Mouse (Mus musculus): ENCODE results near the gene Tbpl1.

Gene Tbpl1

DNA sequence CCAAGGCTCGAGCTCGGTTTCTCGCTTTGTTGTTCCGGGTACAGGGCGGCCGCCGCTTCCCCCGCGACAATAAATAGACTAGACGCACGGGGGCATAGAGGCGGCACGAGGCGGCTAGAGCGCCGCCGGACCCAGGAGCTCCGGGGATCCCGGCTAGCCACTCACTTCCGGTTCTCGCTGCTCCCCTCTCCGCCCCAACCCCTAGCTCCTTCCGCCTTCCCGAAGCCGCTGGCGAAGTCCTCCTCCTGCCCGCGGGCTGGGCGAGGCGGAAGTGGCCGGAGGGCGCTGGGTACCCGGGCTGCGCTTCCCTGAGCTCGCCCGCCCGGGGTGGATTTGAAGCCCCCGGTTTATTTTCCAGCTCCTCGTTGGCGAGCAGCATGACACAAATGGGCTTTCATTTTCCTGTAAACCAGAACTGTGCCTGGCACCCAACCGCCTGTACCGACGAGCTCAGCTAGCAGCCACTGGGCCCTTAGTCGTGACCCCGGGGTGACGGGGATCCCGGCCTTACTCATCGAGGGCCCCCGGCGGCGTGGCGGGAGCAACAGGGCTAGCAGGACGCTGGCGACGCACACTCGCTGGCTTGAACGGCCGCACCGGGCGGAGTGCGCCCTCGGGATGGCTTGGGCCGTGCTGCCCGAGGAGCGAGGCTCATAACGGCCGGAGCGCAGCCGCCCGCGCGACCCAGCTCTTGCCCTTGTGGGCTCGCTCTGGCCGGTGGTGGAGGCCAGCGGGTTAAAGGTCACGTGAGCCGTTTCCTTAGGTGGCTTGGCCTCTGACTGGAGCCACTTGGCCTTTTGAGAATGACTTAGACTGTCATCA lies at the start of gene Tbpl1:
TSS of gene Tbpl1 (minus strand) at position 667 of the 822 bp plus-strand sequence.
- DNase-seq (ENCODE audit: low read depth, low spot score) = peak; percentile 95

DNA sequence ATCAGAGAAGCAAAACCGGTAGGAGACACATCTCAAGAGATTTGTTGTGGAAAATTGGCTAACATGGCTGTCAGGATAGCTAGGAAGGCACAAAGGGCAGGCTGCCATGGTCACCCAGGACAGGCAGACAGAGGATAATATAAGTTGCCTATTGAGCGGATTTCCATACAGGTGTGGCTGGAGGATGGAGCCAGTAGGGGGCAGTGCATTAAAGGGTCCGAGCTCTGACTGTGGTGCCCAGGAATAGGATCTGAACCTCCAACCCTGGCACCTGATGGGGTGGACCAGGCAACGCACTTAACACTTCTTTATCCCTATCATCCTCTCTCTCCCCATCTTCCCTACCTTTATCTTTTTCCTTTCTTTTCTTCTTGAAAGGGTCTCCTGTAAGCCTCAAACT lies 49.7 kb upstream of the Tbpl1 start:
- no peak for DNase-seq (ENCODE audit: low read depth, low spot score)

DNA sequence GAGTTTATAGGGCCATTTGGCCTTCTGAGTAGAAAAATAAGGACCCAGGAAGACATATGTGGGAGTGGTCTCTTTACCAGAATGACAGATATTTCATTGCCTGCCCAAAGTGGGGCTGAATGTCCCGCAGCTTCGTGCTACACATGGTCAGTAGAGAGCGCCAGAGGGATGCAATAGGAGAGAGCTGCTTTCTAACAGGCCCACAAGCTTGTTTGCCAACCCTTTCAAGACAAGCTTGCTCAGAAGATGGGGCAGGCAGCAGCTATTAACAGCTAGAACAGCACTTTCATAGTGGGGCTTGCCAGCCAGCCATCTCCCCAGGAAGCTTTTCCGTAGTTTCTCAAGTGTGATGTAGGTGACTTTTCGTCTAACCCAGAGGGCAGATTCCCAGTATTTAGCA lies 46.2 kb upstream of the Tbpl1 start:
- DNase-seq (ENCODE audit: low read depth, low spot score) = peak; percentile 4

DNA sequence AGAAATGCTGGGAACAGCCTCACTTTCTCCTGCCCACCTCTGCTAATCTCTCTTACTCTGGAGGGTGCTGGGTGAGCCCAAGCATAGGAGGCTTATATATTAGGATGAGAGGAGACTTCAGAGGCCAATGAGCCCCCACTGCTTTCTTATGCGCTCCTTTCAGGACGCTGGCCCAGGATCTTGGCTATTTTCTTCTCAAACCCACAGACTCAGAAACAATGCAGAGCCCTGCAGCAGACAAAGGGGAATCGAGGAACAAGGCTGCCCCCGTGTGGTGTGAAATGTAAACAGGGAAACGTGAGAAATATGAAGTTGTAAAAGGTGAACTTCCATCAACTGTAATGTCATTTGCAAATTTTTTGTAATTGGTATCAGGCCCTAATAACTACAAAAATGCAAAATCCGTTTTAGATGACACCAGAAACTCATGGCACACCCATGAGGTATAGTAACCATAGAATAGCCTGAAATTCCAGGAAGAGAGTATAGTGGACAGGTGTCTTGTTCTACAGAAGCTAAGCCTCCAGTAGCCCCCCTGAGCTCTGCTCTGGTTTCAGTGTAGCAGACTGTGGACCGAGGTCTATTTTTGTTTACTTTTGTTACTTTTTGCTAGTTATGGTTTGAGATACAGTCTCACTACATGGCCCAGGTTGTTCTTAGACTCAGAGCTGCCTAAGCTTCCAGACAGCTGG lies 44.4 kb upstream of the Tbpl1 start:
- DNase-seq (ENCODE audit: low read depth, low spot score) = no peak

DNA sequence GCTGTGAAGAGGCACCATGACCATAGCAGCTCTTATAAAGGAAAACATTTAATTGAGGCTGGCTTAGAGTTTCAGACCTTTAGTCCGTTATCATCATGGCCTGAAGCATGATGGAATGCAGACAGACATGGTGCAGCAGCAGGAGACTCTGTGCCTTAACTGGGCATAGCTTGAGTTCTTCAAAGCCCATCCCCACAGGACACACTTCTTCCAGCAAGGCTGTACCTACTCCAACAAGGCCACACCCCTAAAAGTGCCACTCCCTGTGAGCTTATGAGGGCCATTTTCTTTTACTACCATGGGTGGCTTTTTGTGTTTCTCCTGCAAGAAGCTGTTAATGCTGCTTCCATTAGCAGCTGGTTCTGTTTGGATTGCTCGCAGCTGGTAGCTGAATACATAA lies 43.7 kb upstream of the Tbpl1 start:
- no peak for DNase-seq (ENCODE audit: low read depth, low spot score)

DNA sequence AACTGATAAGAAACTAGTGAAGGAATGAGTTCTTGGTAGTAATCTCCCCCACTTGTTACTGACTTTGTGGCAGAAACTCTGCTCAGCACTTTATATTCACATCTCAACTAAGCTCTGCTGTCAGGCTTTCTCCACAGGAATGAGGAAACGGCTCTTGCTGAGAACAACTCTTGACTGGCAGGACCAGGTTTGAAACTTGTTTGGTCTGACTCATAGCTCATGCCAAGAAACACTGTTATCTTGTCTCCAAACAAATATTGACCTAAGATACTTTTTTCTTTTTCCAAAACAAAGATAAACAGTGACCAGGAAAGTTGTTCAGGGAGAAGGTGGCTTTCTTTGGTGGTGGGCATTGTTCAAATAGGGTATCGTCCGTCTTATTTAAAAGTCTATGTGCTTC lies 42.9 kb upstream of the Tbpl1 start:
- DNase-seq (ENCODE audit: low read depth, low spot score) = no peak

DNA sequence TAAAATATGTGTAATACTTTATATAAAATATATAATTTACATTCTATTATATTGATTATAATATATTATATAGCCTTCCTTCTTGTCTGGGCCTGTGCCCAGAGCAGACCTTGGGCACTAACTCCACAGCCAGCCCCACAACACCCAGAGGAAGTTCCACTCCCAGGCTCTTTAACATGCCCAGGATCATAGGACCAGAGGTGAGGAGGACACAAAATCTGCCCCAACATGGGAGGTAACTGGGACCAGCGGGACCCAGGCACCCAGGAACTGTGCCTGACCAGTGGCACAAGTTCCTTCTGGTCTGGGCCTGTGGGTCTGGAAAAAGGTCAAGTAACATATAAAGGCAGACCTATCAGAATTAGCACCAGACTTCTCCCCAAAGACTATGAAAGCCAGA lies 22.5 kb upstream of the Tbpl1 start:
- DNase-seq (ENCODE audit: low read depth, low spot score) = no peak

DNA sequence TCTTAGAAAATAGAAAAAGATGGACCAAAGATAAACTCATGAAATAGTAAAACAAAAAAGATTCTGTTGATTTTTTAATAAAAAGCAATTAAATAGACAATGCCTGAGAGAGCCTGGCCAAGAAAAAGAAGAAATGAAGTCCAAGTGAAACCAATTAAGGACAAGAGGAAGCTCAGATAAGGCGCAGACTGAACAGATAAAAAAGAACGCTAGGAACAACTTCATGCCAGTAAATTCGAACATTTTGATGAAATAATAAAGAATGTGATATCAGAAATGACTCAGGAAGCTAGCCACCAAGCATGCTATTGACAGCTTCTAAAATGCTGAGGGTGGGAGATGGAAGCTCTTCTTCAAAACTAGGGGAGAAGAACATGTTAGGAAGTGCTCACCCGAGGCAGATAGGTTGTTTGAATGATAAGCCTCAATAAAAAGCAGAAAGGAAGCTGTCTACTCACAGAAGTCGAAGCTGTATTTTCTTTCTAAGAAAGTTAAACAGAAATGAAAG lies 19.5 kb upstream of the Tbpl1 start:
- no peak for DNase-seq (ENCODE audit: low read depth, low spot score)

DNA sequence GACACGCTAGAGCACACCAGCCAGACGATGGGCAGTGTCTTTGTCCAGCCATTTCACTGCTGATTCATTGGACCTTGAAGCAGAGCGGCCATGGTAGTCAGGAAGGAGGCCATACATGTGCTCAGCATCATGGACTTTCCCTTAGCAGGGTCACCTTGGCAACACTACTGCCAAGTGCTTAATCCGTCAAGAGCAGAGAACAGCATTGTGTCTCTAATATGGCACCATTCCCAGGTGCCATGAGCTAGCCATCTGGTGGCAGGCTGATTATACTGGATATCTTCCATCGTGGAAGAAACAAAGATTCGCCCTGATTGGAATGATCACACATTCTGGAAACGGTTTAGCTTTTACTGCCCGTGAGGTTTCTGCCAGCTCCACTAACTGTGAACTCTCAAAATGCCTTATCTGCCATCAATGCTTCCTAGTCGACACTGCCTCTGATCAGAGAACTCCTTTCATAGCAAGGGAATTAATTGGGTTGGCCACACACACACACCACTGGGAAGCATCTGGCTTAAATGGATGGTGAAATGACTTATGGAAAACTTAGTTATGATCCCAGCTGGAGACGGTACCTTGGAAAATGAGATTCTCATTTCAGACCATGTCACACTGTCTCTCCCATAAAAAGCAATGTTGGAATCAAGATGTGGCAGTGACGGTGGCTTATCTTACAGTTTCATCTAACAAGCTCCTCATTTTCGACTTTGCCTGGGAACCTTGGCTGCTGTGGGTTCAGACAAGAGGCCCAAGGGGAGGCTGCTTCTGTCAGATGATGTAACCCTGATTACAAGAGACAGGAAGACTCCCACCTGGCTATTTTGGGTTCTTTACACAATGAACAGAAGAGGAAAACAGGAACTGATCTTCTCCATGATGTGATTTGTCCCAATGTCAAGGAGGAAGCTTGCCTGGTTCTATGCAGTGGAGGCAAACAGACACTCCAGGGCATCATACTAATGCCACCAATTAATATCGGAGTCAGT lies 14.9 kb upstream of the Tbpl1 start:
- no peak for DNase-seq (ENCODE audit: low read depth, low spot score)

DNA sequence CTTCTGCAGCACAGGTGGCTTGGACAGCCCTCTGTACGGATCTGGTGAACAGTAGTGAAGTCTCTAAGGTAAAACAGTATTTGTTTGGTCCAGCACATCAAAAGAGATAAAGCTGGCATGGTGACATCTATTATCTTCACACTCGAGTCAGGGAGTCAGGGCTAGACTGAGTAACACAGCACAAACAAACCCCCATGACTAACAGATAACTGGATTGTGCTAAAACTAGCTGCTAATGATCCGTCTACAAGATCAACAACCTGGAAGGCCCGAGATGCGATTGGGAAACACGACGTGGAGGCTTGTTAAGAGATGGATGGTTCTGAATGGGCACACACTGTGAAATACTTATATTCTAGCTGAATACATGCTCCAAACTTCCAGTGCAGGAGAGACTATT lies 14.2 kb upstream of the Tbpl1 start:
- DNase-seq (ENCODE audit: low read depth, low spot score) = no peak

DNA sequence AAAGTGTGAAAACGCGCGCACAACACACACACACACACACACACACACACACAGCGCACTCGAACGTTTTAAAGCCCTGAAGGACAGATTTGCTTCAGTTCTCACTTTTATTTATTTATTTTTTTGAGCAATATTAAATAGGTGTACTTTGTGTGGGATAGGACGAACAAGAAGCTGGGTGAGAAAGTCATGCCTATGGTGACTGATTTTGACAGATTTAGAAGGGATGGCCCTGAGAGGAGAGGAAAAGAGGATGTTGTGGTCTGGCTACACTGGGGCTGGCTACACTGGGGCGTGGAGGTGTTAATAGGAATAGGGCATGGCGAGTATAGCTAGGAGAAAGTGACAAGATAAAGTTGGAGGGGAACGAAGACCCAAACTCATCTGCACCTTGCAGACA lies 443 bp upstream of the Tbpl1 start:
- DNase-seq (ENCODE audit: low read depth, low spot score) = no peak

DNA sequence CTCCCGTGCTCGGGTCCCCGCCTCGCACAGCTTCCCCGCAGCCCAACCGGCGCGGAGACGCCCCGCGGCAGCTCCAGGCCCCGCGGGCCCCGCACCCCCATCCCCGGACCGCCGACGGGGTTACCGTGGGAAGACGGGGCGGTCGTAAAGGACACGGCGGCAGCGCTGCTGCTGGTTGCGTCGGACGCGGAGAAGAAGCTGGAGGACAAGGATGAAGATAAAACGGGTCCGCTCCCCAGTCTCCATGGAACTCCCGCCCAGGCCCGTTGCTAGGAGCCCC lies 806 bp downstream of the Tbpl1 start:
- DNase-seq (ENCODE audit: low read depth, low spot score) = no peak

DNA sequence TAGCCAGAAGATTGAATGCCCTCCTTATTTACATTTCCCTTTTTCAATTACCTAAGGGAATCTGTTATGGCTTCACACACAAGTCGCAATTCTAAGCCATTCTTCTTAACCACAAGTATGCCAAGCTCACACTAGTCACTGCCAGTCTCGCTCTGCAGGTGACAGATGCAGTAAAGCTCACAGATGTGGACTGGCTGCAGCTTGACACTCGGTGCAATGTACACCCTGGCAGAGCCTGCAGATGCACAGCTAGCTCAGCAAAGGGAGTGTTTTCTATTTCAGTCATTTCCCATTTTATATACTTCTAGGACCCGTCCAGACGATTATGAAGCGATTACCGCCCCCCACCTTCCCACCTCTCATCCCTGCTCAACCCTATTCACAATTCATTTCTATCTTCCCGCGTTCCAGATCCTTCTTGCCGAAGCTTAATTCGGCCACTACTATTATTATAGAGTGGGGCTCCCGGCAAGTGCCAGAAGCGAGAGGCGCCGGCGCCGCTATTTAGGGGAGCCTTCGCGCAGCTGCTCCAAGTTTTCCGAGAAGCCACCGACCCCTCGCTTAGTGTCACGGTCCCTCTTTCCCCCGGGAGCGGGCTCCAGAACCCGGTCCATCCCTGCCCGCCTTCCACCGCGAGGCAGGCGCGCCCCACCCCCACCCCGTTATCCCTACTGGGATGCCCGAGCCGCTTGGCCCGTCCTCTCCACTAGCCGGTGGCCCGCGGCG lies 1.3 kb downstream of the Tbpl1 start:
- no peak for DNase-seq (ENCODE audit: low read depth, low spot score)

DNA sequence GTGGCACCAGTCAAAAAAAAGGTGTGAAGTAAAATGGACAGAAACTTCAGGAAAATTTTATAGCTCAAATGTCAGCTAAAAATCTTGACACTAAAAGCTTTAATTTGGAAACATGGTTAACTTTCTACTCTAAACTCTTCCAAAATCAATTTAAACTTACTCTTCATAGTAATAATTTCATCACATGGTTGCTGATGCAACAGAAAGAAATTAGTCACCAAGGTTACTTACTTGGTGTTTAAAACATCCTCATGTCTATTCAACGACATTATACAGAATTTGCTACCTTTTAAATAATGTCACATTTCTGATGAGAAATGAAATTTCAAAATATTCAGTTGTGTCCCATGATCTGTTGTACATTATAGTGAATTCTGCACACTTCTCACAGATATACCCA lies 3.5 kb downstream of the Tbpl1 start:
- DNase-seq (ENCODE audit: low read depth, low spot score) = no peak

DNA sequence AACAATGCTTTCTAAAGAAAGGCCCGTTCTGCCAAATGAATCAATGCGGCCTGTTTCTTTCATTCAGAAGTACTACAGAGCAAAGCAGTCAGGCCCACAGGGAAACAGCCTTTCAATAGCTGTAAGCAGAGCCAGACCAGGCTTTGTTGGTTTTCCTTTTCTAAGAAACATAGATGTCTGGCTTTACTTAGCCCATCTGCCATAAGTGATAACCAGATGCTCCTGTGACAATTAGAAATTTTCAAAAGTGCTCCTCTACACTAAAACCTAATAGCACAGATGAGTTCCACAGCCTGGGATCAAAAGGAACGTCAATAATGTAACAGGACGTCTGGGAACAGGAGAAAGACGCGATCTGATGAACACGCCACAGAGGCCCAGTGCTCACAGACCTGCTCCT lies 5.4 kb downstream of the Tbpl1 start:
- DNase-seq (ENCODE audit: low read depth, low spot score) = no peak

DNA sequence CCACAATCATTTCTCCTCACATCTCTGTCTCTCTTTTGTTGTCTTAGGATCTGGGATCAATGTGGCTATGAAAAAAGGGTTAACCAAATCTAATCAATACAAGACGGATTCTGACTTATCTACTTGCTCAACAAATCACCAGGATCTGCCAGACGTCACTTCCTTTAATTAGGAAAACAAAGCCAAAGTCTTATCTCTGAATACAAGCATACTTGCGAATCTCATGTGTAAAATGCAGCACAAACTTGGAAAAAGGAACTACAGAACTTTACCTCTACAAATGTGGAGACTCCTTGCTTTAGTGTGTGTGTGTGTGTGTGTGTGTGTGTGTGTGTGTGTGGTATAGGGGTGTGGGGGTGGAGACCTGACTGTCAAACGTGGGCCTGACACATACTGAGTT lies 6.6 kb downstream of the Tbpl1 start:
- DNase-seq (ENCODE audit: low read depth, low spot score) = no peak

DNA sequence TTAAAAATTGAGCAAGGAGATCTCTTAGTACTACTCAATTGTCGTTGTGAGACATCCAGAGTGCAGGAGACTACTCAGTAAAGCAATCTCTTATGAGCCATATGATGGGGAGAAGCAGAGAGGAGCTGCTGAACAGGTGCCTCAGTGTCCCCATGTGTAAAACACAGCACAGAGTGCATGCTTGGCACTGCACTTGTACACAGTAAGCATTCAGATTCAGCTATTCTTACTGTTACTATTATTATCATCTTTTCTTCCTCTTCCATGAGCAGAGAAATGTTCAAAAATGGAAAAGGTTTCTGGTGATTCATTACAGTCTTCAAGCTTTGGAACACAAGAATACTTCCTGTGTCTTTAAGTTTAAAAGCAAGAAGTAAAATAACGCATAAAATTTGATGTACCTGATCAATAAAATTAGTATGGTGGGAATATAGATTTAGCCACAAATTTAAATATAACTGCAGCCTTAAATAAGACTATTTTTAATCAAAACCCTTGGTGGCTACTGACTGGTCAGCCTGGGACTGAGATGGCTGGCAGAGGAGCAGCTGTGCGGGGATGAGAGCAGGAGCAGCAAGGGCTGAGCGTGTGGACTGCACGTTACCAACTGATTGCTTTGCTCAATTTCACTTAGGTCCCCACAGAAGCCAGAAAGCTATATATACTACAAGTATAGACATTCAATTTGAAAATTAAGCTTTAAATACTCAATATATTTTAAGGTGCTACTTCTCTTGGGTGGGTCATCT lies 10.8 kb downstream of the Tbpl1 start:
- DNase-seq (ENCODE audit: low read depth, low spot score) = no peak

DNA sequence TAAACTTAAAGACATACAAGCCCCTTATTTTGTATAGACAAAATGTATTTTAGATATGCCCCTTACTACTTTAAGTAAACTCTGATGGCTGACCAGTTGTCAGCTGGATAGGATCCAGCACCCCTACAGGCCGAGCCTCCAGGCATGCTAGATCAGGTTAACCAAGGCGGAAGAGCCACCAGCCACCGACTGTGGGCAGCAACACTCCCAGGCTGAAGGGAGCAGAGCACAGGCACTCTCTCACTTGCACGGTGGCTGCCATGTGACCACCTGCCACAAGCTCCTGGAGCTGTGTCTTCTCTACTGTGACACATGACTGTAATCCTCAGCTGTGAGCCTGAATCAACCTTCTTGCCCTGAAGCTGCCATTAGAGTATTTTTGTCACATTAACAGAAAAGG lies 13.3 kb downstream of the Tbpl1 start:
- peak; percentile 36 for DNase-seq (ENCODE audit: low read depth, low spot score)

DNA sequence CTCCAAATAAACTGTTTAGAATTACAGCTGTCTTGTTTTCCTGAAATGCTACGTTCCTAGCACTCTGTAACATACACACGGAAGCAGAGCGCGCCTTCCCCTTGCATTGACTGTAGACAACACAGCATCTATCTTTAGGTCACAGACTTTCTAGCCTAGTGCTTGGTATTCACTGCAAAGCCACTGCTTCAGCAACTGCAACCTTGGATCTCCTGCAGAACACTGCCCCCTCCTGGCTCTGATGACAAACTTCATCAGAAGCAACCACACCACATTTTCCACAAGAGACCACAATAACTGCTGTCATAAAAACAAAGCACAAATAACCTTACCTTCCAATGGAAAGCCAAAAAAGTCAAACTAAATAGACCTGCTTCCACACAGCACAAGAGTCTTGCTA lies 17.2 kb downstream of the Tbpl1 start:
- DNase-seq (ENCODE audit: low read depth, low spot score) = peak; percentile 62

DNA sequence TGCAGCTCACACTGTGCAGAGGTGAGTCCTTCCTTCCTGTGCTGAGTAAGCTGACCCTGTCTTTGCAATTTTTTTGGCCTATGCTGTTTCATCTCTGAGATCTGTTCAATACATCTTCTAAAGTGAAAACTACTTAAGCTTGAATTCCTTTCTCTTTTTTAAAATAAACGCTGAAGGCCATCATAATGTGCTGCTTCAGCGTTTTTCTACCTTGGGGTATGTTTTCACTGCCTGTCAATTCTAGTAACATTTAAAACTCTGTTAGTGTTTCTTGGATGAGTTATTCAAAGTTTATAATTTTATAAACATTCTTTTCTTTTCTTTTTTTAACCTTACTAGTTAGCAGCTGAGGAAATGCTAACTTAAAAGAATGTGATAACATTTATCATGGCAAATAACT lies 18.8 kb downstream of the Tbpl1 start:
- no peak for DNase-seq (ENCODE audit: low read depth, low spot score)
